Mouse (Mus musculus): Measurements from ENCODE around the gene Tdrd1. TPM values are rescaled to one million over a fixed set of nuclear protein-coding genes. Genes with fewer than 3 reads are reported as not detected.

Tdrd1 gene
- polyA plus RNA-seq, 1 experiment from 2014 or later: 0.20 TPM

Other genes with a start within 250 kb of the Tdrd1 start
- gene Adrb1, start 104.0 kb upstream of the Tdrd1 start, polyA plus RNA-seq (2016; fragmentation: Nextera tagmentation; extraction: Ambion mirVana): 0.20 and 0.24 TPM in 2 replicates
- gene Ccdc186, start 4.0 kb upstream of the Tdrd1 start, polyA plus RNA-seq (2016; fragmentation: Nextera tagmentation; extraction: Ambion mirVana): 7.7 and 8.1 TPM in 2 replicates
- 0.08 and 0.11 TPM in 2 replicates for gene Vwa2, start 48.0 kb downstream of the Tdrd1 start, polyA plus RNA-seq (2016; fragmentation: Nextera tagmentation; extraction: Ambion mirVana)
- 1.2 and 1.3 TPM in 2 replicates for gene Afap1l2, start 182.0 kb downstream of the Tdrd1 start, polyA plus RNA-seq (2016; fragmentation: Nextera tagmentation; extraction: Ambion mirVana)

Measured in liver, embryonic 12.5 days (tissue).